In genomic region chr7:70332926-70333664, GRCm38 (mm10) we compare ENCODE assay signal across 11 mouse cellular contexts. TPM values are rescaled to one million over a fixed set of nuclear protein-coding genes. Genes with fewer than 3 reads are reported as not detected.
DNase-seq lines count a peak whose midpoint lies in the region; ATAC-seq and TF ChIP-seq lines count a peak whose summit lies in the region.
"Had no signal": no experiment of that assay in that cellular context is flagged by ENCODE, and none has a peak within 500 bp of the region (broad histone marks: within the 10 kb centered on the region; RNA-seq: fewer than 3 reads in every experiment).

No protein-coding gene starts in this region.

- intact Hi-C loops in gastrocnemius, adult 2 months (cut with DNase I), result no loop called here

- H3K27ac ChIP-seq in forebrain, postnatal 0 days (ENCODE audit: low read depth, low read length), result no peak overlapping the region
- peak overlapping the region; percentile 81 for H3K27ac ChIP-seq in midbrain, embryonic 13.5 days
- no peak overlapping the region for H3K27ac ChIP-seq in gastrocnemius, adult 2 months

- no peak overlapping the region for H3K4me2 ChIP-seq in forebrain, postnatal 0 days (ENCODE audit: low read depth)
- peak overlapping the region; percentile 60 for H3K4me2 ChIP-seq in midbrain, embryonic 13.5 days (replicated peaks)

- peaks cover 85% of the 10 kb centered on the region for H3K27me3 ChIP-seq in forebrain, postnatal 0 days (ENCODE audit: insufficient read depth, low read length)
- H3K27me3 ChIP-seq in midbrain, embryonic 13.5 days, result peaks cover 95% of the 10 kb centered on the region

- WGBS in forebrain, postnatal 0 days, result 10% methylated on average over 14 of the region's 14 CpGs
- 3% methylated on average over 14 of the region's 14 CpGs for WGBS in midbrain, embryonic 13.5 days

- DNase-seq in NIH3T3 (ENCODE audit: low read depth), result peak; percentile 80
- peak; percentile 38 for DNase-seq in brain, embryonic 14.5 days (ENCODE audit: low read depth)
- peak; percentile 48 for DNase-seq in forebrain, postnatal 0 days
- DNase-seq in gastrocnemius, adult 2 months, result no peak
- no peak for DNase-seq in layer of hippocampus, postnatal 14 days (ENCODE audit: low spot score in 2 of 2)
- no peak for DNase-seq in cerebellum, postnatal 4 days (ENCODE audit: low spot score in 2 of 2)
- DNase-seq: cerebellum, adult 9-11 months had no signal

- H3K9me3 ChIP-seq in forebrain, postnatal 0 days (ENCODE audit: low read length), result no peaks in the 10 kb centered on the region
- no peaks in the 10 kb centered on the region for H3K9me3 ChIP-seq in midbrain, embryonic 13.5 days

- TF ChIP-seq POLR2A in brain, embryonic 14.5 days (IDR thresholded peaks at IDR 0.05; ENCODE audit: borderline replicate concordance, extremely low read depth, insufficient read depth, insufficient read length, poor library complexity, severe bottlenecking), result no peak

- no peaks in the 10 kb centered on the region for H3K36me3 ChIP-seq in forebrain, postnatal 0 days (ENCODE audit: insufficient read depth)
- H3K36me3 ChIP-seq in midbrain, embryonic 13.5 days, result no peaks in the 10 kb centered on the region

- no peak for ATAC-seq in forebrain, postnatal 0 days
- ATAC-seq in midbrain, embryonic 13.5 days, result no peak
- ATAC-seq: liver, postnatal 0 days had no signal

- TF ChIP-seq CTCF in brain, embryonic 14.5 days (IDR thresholded peaks at IDR 0.05; ENCODE audit: borderline replicate concordance, extremely low read depth, insufficient read depth, insufficient read length), result no peak
- TF ChIP-seq CTCF in forebrain, postnatal 0 days (IDR thresholded peaks at IDR 0.05; ENCODE audit: low read depth), result no peak
- TF ChIP-seq CTCF in gastrocnemius, adult 2 months (IDR thresholded peaks at IDR 0.05), result no peak

- no peaks in the 10 kb centered on the region for H3K4me1 ChIP-seq in forebrain, postnatal 0 days (ENCODE audit: insufficient read depth)
- H3K4me1 ChIP-seq in midbrain, embryonic 13.5 days (replicated peaks), result peaks cover 49% of the 10 kb centered on the region

- no peak overlapping the region for H3K4me3 ChIP-seq in forebrain, postnatal 0 days (ENCODE audit: low read depth, low read length)
- no peak overlapping the region for H3K4me3 ChIP-seq in midbrain, embryonic 13.5 days (replicated peaks)
- no peak overlapping the region for H3K4me3 ChIP-seq in gastrocnemius, adult 2 months
- H3K4me3 ChIP-seq: erythroblast, embryonic 14.5 days had no signal

- H3K9ac ChIP-seq in forebrain, postnatal 0 days, result no peak overlapping the region
- H3K9ac ChIP-seq in midbrain, embryonic 13.5 days (replicated peaks), result peak overlapping the region; percentile 70
- H3K9ac ChIP-seq: liver, postnatal 0 days had no signal

RNA-seq across cellular contexts. Expression of gene Nr2f2, which starts 33.4 kb away (rescaled TPM):
- polyA plus RNA-seq in brain, embryonic 14.5 days (2012; rRNA removed), result 244 and 291 TPM in 2 replicates
- total RNA-seq in forebrain, postnatal 0 days (2014; rRNA removed), result 23.7 and 49.9 TPM in 2 replicates
- 46.4 and 92.8 TPM in 2 replicates for polyA plus RNA-seq in forebrain, postnatal 0 days (2015; fragmentation: Nextera tagmentation; extraction: Ambion mirVana)
- 132 and 143 TPM in 2 replicates for polyA plus RNA-seq in midbrain, embryonic 13.5 days (2015; fragmentation: Nextera tagmentation; extraction: Ambion mirVana)
- 10 to 100 TPM; 15.8 to 16.2 TPM for total RNA-seq in gastrocnemius, adult 2 months (2021)
- 10 to 100 TPM; 46.4 to 51.8 TPM for total RNA-seq in layer of hippocampus, postnatal 14 days (2021)
- total RNA-seq: megakaryocyte-erythroid progenitor cell, adult 5-6 weeks had no signal
- polyA plus RNA-seq: erythroblast, embryonic 14.5 days had no signal

Comparison
In these comparisons a context has a peak if more than half of its experiments do, and no peak if none do; other contexts are left out.
1. DNase-seq: peak in NIH3T3 (single experiment), brain, embryonic 14.5 days (single experiment) and forebrain, postnatal 0 days (single experiment); none in gastrocnemius, adult 2 months (single experiment), layer of hippocampus, postnatal 14 days (0 of 2) and cerebellum, postnatal 4 days (0 of 2).